Mouse (Mus musculus) myocyte (in vitro differentiated cells): ENCODE measurements around the gene Tbc1d9b. TPM values are rescaled to one million over a fixed set of nuclear protein-coding genes. Genes with fewer than 3 reads are reported as not detected.

Experiments
- H3K27me3 ChIP-seq: one replicate; pipeline ENCODE4 v1.6.1; 2011; ENCODE audit not compliant: control insufficient read depth, insufficient read depth, insufficient read length
- H3K36me3 ChIP-seq: one replicate; pipeline ENCODE4 v1.6.1; 2011; ENCODE audit not compliant: control insufficient read depth, insufficient read depth
- H3K4me2 ChIP-seq: one replicate; pipeline ENCODE4 v1.6.1; 2011; ENCODE audit warnings: low read depth, control low read depth
- H3K4me3 ChIP-seq: one replicate; pipeline ENCODE4 v1.5.1; 2011; ENCODE audit warnings: mild to moderate bottlenecking, control low read depth, moderate library complexity
- H3K79me2 ChIP-seq: one replicate; pipeline ENCODE4 v1.6.1; 2011; ENCODE audit not compliant: control insufficient read depth, insufficient read depth
- H3ac ChIP-seq: one replicate; pipeline ENCODE4 v1.6.1; 2011; ENCODE audit not compliant: control insufficient read depth, insufficient read length
- CEBPB ChIP-seq: IDR thresholded peaks from 2 replicates; pipeline ENCODE4 v1.6.1; 2011; ENCODE audit warnings: mild to moderate bottlenecking, moderate library complexity; ENCODE audit not compliant: poor library complexity, insufficient read depth, severe bottlenecking
- E2F4 ChIP-seq: IDR thresholded peaks from one replicate; pipeline ENCODE4 v1.6.1; 2011; ENCODE audit warnings: mild to moderate bottlenecking, control low read depth, moderate library complexity; ENCODE audit not compliant: insufficient read depth
- MAX ChIP-seq: IDR thresholded peaks from one replicate; pipeline ENCODE4 v1.6.1; 2011; ENCODE audit warnings: low read depth, mild to moderate bottlenecking, control low read depth
- MYOD1 ChIP-seq, 3 experiments: IDR thresholded peaks; one replicate each; pipeline ENCODE4 v1.6.1; 2011; ENCODE audit warnings: control low read depth in 2 of 3, low read depth in 2 of 3, mild to moderate bottlenecking in 2 of 3, moderate library complexity in 1 of 3; ENCODE audit not compliant: insufficient read length in 2 of 3, control insufficient read depth in 1 of 3
- MYOG ChIP-seq, 3 experiments: IDR thresholded peaks; one replicate each; pipeline ENCODE4 v1.6.1; 2011; ENCODE audit warnings: control low read depth in 2 of 3, low read depth in 2 of 3, mild to moderate bottlenecking in 2 of 3; ENCODE audit not compliant: insufficient read length in 2 of 3, control insufficient read depth in 1 of 3, insufficient read depth in 1 of 3
- POLR2A ChIP-seq: IDR thresholded peaks from one replicate; pipeline ENCODE4 v1.6.1; 2011; ENCODE audit warnings: low read depth, mild to moderate bottlenecking, control low read depth, moderate library complexity; ENCODE audit not compliant: insufficient read length
- POLR2AphosphoS2 ChIP-seq: IDR thresholded peaks from one replicate; pipeline ENCODE4 v1.6.1; 2011; ENCODE audit warnings: low read depth, control low read depth; ENCODE audit not compliant: insufficient read length
- REST ChIP-seq: IDR thresholded peaks from one replicate; pipeline ENCODE4 v1.6.1; 2011; ENCODE audit warnings: mild to moderate bottlenecking, control low read depth, moderate library complexity; ENCODE audit not compliant: insufficient read depth, insufficient read length
- SRF ChIP-seq: IDR thresholded peaks from one replicate; pipeline ENCODE4 v1.6.1; 2011; ENCODE audit warnings: low read depth; ENCODE audit not compliant: control insufficient read depth, insufficient read length
- TCF12 ChIP-seq: IDR thresholded peaks from one replicate; pipeline ENCODE4 v1.6.1; 2011; ENCODE audit warnings: mild to moderate bottlenecking, control low read depth; ENCODE audit not compliant: poor library complexity, insufficient read depth, severe bottlenecking
- TCF3 ChIP-seq: IDR thresholded peaks from one replicate; pipeline ENCODE4 v1.6.1; 2011; ENCODE audit warnings: low read depth, control low read depth; ENCODE audit not compliant: insufficient read length
- USF1 ChIP-seq: IDR thresholded peaks from one replicate; pipeline ENCODE4 v1.6.1; 2011; ENCODE audit warnings: low read depth, mild to moderate bottlenecking, control low read depth, moderate library complexity
- polyA plus RNA-seq: library from polyadenylated mRNA; unstranded; fragments of >200 nt; fragmentation: generic; extraction: Trizol; gene quantifications from one replicate; pipeline ENCODE4 v1.2.1, GENCODE M21; 2012; ENCODE audit warnings: missing spikeins

Gene Tbc1d9b
- polyA plus RNA-seq, 1 experiment: 36.6 TPM

DNA sequence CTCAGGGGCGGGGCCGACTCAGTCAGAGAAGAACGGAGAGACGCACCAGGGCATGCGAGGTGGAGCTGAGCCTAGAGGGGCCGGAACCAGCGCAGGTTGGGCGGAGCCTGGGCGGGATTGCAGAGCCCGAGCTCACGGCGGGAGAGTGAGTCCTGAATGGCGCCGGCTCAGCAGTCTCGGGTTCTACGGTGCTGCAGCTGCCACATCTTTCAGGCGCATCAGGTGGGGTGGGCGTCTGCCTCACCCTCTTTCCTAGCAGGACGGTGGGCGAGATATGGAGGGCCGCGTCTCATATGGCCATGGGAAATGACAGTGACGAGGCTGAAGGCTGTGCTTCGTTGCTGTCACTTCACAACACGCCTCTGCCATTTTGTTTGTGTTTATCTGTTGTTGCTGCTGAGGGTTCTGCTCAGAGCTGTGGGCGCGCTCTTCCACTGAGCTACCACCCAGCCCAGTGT is 43.6 kb downstream of the Tbc1d9b start:
- TF ChIP-seq MAX (no peak), TCF3 (no peak), USF1 (no peak), CEBPB (no peak), REST (no peak), TCF12 (no peak), E2F4 (peak; percentile 87), MYOG (IDR thresholded peaks at IDR 0.05; ENCODE audit: control insufficient read depth in 1 of 3, insufficient read depth in 1 of 3, insufficient read length in 2 of 3, low read depth in 2 of 3) (peak in 1 of 3 experiments; percentile 43), SRF (peak; percentile 70), MYOD1 (IDR thresholded peaks at IDR 0.05; ENCODE audit: control insufficient read depth in 1 of 3, insufficient read length in 2 of 3, low read depth in 2 of 3) (peak in 1 of 3 experiments; percentile 21), POLR2A (peak; percentile 95), POLR2AphosphoS2 (peak; percentile 91)

DNA sequence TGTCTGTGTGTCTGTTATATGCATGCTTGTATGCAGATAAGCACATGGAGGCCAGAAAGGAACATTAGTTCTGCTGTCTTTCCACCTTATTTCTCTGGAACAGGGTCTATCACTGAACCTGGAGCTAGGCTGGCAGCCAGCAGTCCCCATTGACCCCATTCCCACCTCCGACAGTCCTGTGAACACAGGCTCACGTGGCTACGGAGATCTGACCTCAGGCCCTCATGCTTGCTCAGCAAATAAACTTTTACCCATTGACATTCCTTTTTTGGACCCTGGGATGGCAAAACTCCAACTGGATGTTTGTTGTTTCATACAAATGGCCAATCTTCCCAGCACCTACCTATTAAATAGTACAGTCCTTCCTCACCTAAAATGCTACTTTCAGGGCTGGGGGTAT is 45.2 kb downstream of the Tbc1d9b start:
- no peak overlapping the region for H3ac ChIP-seq
- no peaks in the 10 kb centered on the region for H3K27me3 ChIP-seq
- H3K4me3 ChIP-seq: no peak overlapping the region
- no peaks in the 10 kb centered on the region for H3K79me2 ChIP-seq
- no peaks in the 10 kb centered on the region for H3K36me3 ChIP-seq
- H3K4me2 ChIP-seq: no peak overlapping the region
- TF ChIP-seq USF1 (no peak), CEBPB (no peak), TCF3 (no peak), POLR2A (no peak), POLR2AphosphoS2 (no peak), E2F4 (no peak)

More for the DNA sequence above, 43.6 kb downstream of the Tbc1d9b start:
- Histone ChIP-seq H3K27me3 (no peaks in the 10 kb centered on the region), H3K36me3 (peaks cover 4% of the 10 kb centered on the region), H3K4me2 (peak overlapping the region; percentile 92), H3ac (peak overlapping the region; percentile 21), H3K4me3 (peak overlapping the region; percentile 62), H3K79me2 (no peaks in the 10 kb centered on the region)

DNA sequence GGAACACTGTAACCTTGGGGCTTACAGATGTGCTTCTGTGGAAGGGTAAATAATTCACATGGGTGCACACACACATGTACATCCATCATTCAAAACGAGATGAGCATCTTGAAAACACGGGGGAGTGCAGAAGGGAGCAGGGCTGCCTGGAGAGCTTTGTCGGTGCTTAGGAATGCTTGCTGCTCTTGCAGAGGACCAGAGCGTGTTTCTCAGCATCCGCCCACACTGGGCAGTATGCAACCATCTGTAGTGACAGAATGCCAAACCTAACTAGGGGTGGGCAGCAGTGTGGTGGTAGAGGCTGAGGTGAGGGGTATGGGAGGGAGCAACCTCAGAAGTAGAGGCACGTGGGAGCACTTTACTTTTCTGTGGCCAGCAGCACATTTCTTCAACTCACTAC is 45.9 kb downstream of the Tbc1d9b start:
- H3K4me3 ChIP-seq: no peak overlapping the region
- H3K79me2 ChIP-seq: no peaks in the 10 kb centered on the region
- H3K27me3 ChIP-seq: no peaks in the 10 kb centered on the region
- no peak overlapping the region for H3ac ChIP-seq
- no peak overlapping the region for H3K4me2 ChIP-seq
- H3K36me3 ChIP-seq: no peaks in the 10 kb centered on the region
- TF ChIP-seq TCF3 (no peak), USF1 (no peak), POLR2AphosphoS2 (no peak), POLR2A (no peak), TCF12 (no peak), MYOG (IDR thresholded peaks at IDR 0.05; ENCODE audit: control insufficient read depth in 1 of 3, insufficient read depth in 1 of 3, insufficient read length in 2 of 3, low read depth in 2 of 3) (no peak)

DNA sequence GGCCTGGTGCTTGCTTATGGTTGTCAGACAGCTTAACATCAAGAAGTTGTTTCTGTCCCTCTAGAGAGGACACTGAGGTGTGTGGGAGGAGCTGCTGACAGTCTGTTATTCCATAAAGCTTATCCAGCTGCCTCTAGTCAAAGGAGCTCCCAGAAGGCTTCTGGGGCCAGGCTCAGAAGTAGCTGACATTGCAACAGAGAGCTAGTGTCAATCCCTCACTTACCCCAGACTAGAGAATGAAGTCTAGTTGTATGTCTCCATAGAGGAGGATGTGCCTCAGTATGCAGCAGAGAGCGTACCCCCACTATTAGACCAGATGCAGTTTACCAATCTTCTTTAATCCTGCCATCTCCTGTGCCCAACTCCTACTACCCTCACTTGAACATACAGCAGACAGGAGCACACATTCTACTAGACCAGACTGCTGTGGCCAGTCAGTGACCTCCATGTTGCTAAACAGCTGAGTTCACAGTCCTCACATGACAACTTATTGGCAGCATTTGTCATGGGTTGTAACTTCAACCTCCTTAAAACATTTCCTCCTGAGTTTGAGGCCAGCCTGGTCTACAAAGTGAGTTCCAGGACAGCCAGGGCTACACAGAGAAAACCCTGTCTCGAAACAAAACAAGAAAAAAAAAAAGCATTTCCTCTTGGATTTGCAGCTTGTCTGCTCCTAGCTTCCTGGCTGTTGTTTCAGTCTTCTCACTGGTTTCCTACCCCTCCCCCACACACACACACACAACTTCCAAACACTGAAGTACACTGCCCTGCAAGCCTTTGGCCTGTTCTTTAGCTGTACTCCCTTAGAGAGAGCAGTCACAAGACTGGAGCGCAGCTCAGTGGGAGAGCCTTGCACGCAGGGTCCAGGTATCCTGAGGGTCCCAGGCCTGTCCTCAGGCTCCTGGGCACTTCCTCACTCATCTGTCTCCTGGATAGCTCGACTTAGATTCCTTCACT is 47.6 kb downstream of the Tbc1d9b start:
- no peak overlapping the region for H3ac ChIP-seq
- H3K27me3 ChIP-seq: no peaks in the 10 kb centered on the region
- H3K4me2 ChIP-seq: no peak overlapping the region
- TF ChIP-seq TCF3 (no peak), SRF (no peak), MYOG (IDR thresholded peaks at IDR 0.05; ENCODE audit: control insufficient read depth in 1 of 3, insufficient read depth in 1 of 3, insufficient read length in 2 of 3, low read depth in 2 of 3) (no peak), MYOD1 (IDR thresholded peaks at IDR 0.05; ENCODE audit: control insufficient read depth in 1 of 3, insufficient read length in 2 of 3, low read depth in 2 of 3) (no peak), TCF12 (no peak), REST (no peak), MAX (no peak), USF1 (no peak), CEBPB (no peak)
- no peaks in the 10 kb centered on the region for H3K79me2 ChIP-seq
- H3K4me3 ChIP-seq: no peak overlapping the region
- H3K36me3 ChIP-seq: no peaks in the 10 kb centered on the region
